Mouse (Mus musculus): ENCODE measurements around the gene Snrpd3.
A peak's percentile ranks its signal among the peaks of the same experiment; 100 is the strongest.

Snrpd3 gene

DNA sequence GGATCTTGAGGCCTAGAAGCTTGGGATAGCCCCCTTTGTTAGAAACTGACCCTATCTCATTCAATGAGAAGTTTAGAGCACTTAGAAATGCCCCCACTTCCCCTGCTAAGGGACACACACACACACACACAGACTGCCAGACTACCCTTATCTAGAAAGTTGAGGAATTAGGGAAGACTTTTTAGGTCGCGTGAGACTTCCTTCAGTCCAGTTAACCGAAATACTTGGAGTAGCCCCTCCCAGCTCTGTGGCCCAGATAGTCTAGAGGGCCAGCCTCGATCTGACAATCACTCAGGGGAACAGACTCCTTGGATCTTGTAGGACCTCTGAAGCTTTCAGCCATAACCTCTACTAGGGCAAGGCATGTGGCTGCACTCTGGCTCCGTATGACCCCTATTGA lies 50.7 kb downstream of the Snrpd3 start:
- DNase-seq (ENCODE audit: low spot score): no peak

DNA sequence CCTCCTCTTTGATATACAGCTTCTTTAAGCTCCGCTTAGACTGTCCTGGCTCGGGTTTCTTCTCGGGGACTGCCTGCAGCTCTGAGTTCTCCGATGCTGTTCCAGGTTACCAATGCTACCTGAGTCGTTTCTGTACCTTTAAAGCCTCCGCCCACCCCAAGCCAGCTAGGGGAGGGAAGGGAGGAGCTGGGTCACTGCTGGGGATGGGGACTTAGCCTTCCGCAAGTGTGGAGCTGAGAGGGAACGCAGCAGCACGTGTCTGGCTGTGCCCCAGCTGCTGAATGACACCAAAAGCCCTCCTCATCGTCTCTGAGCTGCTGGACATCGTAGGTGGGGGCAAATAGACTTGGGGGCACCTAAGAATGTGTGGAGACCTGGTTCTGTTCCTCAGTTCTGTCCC lies 51.1 kb downstream of the Snrpd3 start:
- peak; percentile 72 for DNase-seq (ENCODE audit: low spot score)

DNA sequence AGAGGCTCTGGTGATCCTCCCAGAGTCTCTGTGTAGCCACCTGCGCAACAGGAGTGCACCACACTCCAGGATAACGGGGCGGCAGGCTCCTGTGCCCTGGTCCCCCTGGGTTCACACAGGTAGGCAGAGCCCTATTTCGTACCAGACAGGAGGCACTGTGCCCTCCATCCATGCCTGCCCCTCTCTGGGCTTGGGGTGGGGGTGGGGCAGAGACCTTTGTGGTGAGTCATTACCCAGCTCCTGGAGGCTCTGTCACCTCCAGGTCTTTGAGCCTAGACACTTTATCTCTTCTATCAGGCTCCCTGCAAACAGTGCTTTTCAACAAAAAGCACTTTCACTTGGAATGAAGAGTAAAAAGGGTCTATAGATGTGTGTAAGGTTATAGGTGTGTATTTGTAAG lies 51.5 kb downstream of the Snrpd3 start:
- no peak for DNase-seq (ENCODE audit: low spot score)

DNA sequence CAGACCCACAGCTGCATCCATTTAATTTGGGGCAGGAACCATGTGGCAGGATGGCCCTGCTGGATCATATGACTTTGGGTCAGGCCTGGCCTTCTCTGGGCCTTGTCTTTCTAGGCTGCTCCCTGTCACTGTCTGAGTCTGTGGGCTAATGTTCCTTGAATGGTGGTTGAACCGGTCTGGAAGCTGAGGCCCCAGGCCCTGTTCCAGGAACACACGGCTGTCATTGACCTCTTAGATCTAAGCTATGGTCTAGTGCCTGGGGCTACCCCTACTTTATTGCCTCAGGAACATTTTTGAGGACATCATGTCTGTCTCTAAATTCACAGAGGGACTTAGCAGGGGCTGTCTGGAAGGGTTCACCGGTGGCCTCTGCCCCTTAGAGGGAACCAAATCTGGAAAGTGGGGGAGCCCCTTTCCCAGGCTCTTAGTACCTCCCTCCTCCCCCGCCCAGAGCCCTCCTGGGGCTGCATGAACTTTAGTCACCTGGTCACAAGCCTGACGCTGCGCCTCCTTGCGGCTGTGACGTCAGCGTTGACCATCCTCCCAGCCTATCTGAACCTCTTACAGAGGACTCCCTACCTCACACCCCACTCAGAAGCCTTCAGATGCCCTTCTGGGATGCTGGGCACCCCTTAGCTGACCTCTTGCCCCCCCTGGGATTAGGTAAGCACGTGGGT lies 53.8 kb downstream of the Snrpd3 start:
- no peak for DNase-seq (ENCODE audit: low spot score)

DNA sequence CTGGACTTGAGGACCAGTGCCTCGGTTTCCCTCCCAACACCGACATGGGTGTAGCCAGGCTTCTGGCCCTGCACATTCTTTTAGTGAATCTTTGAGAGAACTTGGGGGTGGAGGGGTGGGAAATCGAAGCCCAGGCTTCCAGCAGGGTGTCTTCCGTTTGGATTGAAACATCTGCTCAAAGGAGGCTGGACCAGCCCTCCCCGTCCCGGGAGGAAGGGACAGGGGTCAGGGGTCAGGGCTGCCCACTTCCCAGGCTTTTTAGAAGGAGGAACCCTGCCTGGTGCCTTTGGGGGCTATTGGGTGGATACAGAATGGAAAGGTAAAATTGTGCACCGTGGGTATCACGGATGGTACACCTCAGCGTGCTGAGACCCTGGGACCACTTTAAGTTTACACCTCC lies 54.6 kb downstream of the Snrpd3 start:
- DNase-seq (ENCODE audit: low spot score): no peak

DNA sequence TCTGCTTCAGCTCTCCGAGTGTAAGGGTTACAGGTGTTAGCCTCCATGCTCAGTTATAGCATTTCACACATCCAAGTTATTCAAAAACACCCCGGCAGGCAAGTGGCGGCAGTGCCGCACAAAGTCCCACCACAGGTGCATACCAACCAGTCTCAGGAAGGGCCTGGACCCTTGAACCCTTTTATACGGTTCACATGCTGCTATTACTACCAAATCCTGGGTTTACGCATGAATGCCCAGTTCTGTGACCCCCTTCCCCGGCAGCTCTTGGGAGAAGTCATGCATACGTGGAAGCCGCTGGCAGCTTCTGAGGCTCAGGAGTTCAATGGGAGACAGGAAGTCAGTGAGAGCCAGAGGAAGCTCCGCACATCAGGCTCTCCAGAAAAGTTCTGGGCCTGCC lies 55.8 kb downstream of the Snrpd3 start:
- DNase-seq (ENCODE audit: low spot score): no peak

DNA sequence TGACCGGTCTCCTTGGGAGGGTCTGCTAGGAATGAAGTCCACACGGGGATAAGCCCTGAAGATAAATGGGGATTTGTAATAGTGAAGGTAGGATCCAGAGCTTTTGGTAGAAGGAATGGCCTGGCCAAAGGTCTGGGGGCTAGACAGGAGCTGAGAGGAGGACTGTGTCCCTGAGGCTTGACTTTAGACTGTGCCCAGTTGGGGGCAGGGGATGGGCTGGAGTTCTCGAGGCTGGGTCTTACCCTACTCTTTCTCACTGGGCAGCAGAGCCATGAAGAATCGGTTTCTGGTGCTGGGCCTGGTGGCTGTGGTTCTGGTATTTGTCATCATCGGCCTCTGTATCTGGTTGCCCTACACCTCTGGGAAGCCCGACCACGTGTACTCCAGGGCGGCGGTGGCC lies 56.6 kb downstream of the Snrpd3 start:
- no peak for DNase-seq (ENCODE audit: low spot score)

DNA sequence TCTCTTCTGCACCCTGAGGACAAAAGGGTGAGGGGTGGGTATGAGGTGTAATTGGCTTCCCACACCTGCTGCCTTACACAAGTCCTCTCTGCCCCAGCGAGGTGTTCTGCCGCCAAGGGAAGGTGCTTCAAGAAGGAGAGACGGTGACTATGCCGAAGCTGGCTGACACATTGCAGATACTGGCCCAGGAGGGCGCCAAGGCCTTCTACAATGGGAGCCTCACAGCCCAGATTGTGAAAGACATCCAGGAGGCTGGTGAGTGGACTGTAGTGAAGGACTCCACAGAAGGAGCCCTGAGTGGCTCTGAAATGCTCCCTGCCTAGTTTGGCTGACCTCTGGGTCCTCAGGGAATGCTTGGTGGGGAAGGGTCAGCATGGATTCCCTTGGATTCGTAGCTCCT lies 61.8 kb downstream of the Snrpd3 start:
- no peak for DNase-seq (ENCODE audit: low spot score)

DNA sequence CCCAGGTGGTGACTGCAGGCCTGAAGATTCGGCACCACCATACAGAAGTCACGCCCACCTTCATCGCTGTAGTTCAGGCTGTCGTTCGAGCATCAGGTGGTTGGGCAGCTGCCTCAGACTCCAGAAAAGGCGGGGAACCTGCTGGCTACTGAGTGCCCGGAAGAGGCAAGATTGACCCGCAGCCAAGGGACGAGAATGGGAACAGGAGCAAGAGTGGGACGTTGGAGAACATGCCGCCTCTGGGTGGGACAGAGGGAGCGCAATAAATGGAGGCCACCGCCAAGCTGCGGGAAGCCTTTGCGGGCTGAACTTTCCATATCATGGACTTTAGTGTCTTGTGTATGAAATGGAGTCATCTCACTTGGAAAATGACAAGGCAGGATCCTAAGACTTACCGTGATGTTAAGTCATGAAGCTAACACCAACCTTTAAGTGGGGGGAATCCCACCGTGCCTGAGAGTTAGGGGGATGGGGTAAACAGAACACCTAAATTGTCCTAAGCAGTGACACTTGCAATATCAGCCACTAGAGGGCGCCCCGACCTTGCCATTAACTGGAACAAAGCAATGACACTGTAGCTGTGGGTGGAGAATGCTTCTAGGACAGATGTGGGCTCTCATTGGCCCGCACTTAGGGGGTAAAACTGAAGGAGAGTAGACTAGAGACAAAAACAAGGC lies 68.7 kb downstream of the Snrpd3 start:
- DNase-seq (ENCODE audit: low spot score): peak; percentile 66

DNA sequence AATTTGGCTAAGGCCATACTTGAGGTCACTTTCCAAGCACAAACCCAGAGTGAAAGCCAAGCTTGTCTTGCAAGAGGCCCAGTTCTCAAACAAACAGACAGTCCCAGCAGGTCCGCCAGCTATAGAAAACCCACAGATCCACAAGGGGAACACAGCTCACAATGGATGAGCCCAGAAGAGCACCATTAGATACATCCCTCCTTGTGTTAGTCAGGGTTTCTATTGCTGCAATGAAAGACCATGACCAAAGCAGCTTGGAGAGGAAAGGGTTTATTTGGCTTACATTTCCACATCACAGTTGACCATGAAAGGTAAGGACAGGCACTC lies 69.2 kb downstream of the Snrpd3 start:
- no peak for DNase-seq (ENCODE audit: low spot score)

Measured in yolk sac, embryonic 10.5 days (tissue).